Mouse (Mus musculus) frontal cortex, postnatal 36 days (tissue): ENCODE data around the gene Olfr799.

ENCODE experiments used
- DNase-seq, 2 experiments: peaks; one replicate each; pipeline ENCODE4 v3.0.0; 2022; ENCODE audit warnings: low spot score in 2 of 2

The Olfr799 gene

DNA sequence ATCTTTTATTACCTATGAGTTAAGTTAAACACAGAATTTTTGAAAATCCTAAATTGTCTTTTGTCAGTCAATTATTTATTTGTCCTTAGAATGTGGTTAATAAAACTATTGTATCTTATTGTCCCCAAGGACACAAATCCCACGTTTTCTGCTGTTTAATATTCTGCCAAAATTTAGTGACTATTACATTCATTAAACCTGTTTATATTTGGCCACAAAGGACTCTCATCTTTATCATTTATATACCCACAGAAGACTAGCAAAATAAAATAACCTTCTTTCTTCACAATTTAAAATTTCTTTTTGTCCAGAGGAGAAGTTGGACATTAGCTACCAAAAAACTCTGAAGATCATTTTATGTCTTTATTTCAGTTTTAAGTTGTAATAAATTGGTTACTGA, at the start of gene Olfr799:
Olfr799 (plus strand) TSS at position 301 of the 400 bp plus-strand sequence.
- DNase-seq: no peak

DNA sequence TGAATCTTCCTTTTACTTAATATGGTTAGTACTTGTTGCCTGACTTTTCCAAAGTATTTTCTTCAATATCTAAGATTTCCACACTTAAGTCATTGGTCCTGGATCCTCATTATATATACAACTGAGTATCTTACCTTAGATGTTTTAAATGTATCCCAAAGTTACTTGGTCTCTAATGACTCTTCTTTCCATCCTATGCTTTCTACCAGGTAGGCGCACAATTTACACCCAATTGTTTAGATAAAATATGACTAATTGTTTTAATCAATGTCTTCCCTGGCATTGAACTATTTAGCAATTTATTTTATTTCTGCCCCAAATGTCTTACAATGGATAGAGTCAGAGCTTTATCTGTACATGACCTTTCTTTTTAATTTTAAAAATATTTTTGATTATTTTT, 24.8 kb upstream of the Olfr799 start, which contains the start of gene Olfr796:
Olfr796 (minus strand) TSS at position 101 of the 400 bp plus-strand sequence.
- DNase-seq: no peak

DNA sequence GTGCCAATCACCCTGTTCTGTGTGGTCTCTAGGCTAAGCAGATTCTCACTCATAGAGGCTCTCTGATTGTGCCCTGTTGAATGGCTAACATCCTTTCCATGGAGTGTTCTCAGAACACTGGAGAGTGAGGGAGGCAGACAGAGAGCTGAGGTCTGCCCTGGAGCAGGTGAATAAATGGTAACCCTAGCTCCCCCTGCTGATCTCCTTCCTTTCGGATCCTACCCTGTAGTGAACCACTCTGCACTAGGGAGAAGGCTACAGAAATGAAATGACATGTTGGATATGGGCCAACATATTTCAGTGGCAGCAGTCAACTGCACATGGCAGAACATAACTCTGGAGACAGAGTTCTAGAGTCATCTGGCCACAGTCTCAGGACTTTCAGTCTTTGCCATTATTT, 15.6 kb upstream of the Olfr799 start:
- DNase-seq: no peak

DNA sequence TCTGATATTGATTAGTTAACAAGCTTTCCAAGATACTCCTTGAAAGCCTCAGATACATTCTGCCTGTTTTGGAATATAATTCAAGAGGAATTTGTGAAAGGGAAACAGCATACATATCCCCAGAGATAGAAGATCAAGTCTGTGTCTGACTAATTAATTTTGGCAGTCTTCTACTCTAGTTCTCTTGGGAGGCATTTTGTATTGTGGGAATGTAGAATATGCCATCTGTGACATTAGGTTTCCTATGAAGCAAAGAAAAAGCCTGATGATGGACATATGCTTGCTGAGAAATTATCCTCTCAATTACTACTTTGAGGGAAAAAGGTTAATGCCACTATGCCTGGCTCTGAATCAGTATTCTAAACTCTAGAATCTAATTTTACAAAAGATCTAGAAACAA, 14.0 kb upstream of the Olfr799 start:
- DNase-seq: no peak

DNA sequence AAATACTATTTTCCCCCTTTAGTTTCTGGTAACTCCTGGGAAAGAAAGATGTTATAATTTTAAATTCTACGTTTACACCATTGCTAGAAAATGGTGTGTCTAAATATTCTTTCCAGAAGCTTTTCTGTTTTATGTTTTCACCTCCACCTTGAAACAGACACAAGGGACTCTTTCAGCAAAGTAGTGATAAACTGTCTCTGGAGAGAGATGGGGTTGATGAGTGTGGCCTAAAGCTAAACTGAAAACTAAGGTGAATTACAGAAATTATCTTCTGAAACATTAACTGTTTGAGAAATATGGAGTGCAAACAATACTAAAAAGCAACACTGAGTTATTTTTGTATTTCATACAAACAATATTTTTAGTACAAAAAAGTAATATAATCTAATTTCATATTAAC, 9.4 kb upstream of the Olfr799 start, which contains the start of gene Olfr798:
Olfr798 (minus strand) TSS at position 101 of the 400 bp plus-strand sequence.
- no peak for DNase-seq

DNA sequence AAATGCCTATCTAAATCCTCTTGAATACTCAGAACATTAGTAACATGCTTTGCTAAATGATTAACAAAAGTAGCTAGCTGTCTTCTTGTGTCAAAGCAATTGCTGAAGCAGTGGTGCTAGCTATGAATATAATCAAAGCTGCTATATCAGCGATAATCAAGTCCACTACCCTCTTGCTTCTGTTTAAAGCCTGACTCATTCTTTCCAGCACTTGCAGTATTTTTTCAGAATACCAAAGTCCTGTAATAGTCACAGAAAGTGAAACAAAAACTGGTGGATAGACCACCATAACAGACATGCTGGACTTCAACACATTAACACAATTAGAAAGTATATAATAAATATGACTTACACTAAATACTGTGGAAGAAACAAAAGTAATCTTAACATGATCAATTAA, 14.5 kb downstream of the Olfr799 start:
- no peak for DNase-seq

DNA sequence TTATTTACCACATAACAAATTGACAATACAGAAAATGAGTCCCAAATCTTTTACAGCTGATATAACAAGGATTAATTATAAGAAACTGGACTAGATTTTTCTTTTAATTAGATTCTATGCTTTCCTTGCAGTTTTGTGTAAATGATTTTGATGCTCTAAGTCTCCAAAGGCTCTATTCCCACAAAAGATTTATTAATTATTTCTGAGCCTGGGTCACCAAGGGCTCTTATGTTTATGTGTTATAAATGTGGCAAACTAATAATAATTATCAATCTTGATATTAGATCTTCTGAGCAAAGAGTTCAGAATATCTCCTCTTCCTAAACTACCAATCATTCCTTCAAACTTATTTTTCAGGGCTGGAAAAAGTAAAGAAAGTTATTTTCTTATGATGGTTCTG, 20.1 kb downstream of the Olfr799 start, which contains the start of gene Olfr800:
Olfr800 (plus strand) TSS at position 301 of the 400 bp plus-strand sequence.
- DNase-seq: no peak

DNA sequence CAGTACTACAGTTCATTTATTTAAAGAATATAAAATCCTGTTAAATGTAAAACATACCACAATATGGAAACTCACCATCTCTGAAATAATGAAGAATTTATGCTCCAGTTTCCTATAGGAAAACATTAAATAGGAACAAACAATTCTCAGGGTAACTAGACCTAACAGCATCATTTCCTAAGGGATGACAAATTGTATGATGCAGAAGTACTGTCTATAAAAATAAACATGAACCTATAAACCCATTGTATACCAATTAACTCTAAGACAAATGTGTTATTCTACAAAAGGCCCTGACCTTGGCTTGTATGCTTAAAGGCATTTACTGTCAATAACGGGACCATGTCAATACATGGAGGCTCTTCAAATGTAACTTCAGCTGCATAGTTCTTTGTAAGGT, 36.5 kb downstream of the Olfr799 start, which contains the start of gene Olfr801:
Olfr801 (minus strand) TSS at position 101 of the 400 bp plus-strand sequence.
- no peak for DNase-seq

DNA sequence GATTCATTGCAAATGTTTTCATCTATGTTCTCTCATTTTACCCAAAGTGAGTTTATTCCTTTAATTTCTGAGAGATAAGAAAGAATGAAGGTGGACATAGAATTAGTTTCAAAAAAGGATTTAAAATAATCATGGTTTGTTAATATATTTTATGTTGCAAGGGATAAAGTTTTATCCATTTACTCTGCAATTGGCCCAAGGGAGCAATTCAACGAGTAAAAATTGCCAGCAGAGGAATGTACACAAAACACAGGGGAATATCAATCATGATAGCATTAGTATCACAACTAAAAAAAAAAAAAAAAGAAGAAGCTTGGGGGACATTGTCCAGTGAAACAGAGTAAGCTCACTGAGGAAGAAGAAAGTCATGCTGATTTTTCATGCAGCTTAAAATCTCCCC, 50.8 kb downstream of the Olfr799 start, which contains the start of gene Olfr802:
Olfr802 (minus strand) TSS at position 101 of the 400 bp plus-strand sequence.
- DNase-seq: no peak

DNA sequence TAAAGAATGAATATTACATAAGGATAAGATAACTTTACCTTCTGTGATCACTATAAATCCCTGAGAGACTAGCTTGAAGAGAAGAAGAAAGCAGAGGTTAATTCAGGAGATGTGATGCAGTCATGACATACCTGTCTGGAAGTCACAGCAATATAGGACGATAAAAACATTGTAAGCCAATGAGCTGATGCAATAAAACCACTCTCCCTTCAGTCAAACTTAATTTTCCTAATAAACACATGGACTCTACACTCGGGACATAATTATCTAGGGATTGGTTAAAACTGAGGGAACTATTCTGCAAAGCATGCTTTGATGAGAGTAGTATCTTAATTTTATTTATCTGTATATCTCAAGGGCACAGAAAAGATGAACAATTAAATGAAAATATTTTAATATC, 56.9 kb downstream of the Olfr799 start, which contains the start of gene Olfr803:
Olfr803 (minus strand) TSS at position 101 of the 400 bp plus-strand sequence.
- DNase-seq: no peak
